Mouse (Mus musculus) neural tube, embryonic 10.5 days (tissue): ENCODE data around the gene Kcnh1.

Source experiments
- DNase-seq: peaks from one replicate; pipeline ENCODE4 v3.0.0-alpha.2; 2017; ENCODE audit warnings: low spot score; ENCODE audit errors: extremely low spot score

The Kcnh1 gene

GRCm38 (mm10) chr1:192190508-192191321 lies at the start of gene Kcnh1:
Gene Kcnh1 (plus strand): TSS chr1:192190774.
- peak; percentile 86 for DNase-seq

DNA sequence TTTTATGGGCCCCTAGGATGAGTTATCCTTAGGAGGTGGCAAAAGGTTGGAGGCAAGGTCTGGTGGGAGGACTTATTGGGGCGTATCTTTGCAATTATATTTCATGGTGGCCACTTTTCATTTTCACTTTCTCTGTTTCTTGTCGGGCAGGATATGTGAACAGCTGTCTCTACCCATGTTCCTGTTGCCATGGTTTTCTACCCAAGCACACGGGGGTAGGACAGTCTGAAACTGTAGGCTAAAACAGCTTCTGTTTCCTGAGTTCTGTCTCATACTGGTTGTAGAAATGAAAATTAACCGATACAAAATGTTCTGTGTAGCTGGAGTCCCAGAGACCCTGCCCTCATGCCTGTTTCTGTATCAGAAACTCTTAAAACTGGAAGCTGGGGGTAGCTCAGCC lies 39.4 kb upstream of the Kcnh1 start:
- DNase-seq, result no peak

DNA sequence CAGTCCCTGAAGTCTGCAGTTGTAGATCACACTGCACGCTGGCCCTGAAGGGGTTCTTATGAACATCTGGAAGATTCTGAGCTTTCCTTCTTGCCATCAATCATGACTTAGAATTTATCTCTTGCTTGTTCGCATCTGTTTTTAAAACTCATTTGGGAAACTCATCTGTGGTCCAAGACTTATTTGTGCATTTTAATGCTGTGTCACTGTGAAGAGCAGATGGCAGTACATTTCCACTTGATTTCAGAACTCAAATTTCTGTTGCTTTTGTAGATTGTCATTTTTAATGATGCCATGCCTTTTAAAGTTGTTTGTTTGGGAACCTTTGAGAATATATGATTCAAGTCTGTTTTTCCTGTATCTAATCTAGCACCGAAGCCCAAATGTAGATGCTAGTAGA lies 19.1 kb upstream of the Kcnh1 start:
- DNase-seq, result no peak

GRCm38 (mm10) chr1:192179877-192180276 lies 10.7 kb upstream of the Kcnh1 start:
- no peak for DNase-seq

DNA sequence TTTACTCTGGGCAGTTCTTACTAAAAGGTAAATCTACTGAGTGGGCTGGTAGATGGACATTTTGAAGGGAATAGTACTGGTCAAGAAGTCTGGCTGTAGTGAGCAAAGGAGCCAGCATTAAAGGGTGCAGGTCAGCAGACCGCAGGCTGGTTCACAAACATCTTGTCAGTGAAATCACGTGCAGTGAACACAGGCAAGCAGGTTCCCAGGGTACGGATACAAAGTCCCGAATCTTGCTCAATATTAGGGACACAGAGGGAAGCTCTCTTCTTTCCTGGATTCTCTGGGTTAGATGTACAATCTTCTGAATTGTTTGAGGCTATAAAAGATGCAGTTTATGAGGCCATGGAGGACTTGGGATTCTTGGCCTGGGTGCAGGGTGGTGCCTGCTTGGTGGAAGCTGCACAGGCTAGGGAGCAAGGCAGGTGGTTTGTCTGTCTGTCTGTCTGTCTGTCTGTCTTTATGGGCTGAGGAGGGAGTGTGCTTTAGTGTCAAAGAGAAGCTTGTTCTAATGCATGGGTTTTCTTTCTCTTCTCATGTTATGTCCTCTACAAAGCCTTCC lies 8.8 kb upstream of the Kcnh1 start:
- no peak for DNase-seq

DNA sequence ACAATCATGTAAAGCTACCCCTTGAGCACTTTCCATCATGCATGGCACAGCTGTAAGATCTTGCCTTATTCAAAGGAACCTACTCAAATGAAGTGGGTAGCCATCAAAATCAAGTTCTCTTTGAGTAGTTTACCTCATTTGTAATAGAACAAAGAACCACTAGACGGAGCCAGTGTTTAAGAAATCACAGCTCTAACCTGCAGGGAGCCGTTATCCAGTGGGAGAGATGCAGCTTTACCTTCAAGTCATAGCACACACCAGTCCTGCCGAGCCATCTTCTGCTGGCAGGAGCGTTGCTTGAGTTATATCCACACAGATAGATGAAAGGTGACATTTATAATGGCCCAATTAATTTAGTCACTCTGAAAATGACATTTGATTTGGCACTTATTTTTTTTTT lies 1.5 kb upstream of the Kcnh1 start:
- DNase-seq, result no peak

GRCm38 (mm10) chr1:192189771-192190170 lies 803 bp upstream of the Kcnh1 start:
- no peak for DNase-seq

DNA sequence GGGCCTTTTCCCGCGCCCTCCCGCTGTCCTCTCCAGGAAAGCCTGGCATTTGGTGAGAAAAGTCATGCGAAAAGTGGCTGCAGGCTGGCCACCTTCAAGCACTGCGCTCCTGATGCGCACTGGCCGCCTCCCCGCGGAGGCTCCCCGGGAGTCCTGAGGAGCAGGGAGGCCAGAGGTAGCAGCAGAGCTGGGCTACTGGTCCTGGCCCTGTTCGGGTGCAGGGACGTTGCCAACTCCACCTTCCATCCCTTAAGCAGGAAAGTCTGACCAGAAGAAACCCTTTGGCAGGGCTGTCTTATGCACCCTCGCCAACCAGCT lies 707 bp downstream of the Kcnh1 start:
- DNase-seq, result peak; percentile 45

- DNase-seq, result no peak
Observed at GRCm38 (mm10) chr1:192191859-192192258, 1.3 kb downstream of the Kcnh1 start.

GRCm38 (mm10) chr1:192192710-192193109 lies 2.1 kb downstream of the Kcnh1 start:
- DNase-seq, result no peak

DNA sequence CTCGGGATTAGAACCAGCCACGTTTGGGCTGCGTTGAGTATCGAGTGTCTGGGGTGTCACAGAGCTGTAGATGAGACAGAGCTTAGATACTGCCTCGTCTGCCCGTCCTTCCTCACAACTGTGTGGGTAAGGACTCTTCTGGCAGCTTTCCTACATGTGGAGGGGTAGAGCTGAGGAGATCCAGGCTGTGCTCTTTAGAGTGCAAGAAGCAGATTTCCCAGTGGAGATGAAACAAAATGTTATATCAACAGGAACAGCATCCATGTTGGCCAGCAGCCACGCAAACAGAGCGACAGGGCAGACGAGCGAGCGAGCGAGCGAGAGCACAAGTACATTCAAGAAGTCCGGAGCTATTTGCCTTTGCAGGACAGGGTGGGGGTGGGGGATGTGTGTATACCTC lies 3.1 kb downstream of the Kcnh1 start:
- no peak for DNase-seq

- DNase-seq, result no peak
Observed at GRCm38 (mm10) chr1:192197495-192197894, 6.9 kb downstream of the Kcnh1 start.

DNA sequence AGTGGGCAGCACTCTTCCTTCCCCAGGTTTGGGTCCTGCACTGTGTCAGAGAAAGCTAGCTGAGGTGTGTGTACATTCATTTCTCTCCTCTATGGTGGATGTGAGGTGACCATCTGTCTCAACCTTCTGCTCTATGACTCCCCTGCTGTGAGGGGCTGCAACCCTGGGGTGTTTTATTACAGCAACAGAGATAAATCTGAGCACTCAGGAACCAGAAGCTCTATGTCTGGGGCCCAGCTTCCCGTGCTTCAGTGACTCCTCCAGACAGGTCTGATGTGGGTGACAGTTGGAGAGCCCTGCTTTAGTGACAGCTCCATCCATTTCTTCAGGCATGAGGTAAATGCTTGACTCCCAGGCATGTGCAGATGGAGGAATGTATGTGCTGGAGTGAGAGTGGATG lies 12.4 kb downstream of the Kcnh1 start:
- no peak for DNase-seq

- DNase-seq, result no peak
Observed at GRCm38 (mm10) chr1:192207956-192208355, 17.4 kb downstream of the Kcnh1 start.

- DNase-seq, result no peak
Observed at GRCm38 (mm10) chr1:192212448-192212847, 21.9 kb downstream of the Kcnh1 start.

DNA sequence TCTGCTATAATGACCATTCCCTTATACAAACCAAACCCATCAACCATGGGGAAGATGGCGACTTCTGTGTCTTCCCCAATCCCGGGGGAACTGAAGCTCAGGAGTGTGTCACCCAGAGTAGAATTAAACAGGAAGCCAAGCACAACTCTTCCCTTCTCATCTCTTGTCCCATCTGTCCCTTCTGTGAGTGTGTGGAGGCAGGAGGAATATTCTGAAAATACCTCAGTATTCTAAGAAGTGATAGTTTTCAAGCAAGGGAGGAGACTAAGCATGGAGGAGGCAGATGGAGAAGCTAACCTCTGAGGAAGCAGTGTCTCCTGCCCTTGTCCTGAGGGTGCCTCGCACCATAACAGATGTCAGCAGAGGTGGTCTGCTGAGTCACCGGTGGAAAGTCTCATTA lies 24.1 kb downstream of the Kcnh1 start:
- DNase-seq, result no peak

DNA sequence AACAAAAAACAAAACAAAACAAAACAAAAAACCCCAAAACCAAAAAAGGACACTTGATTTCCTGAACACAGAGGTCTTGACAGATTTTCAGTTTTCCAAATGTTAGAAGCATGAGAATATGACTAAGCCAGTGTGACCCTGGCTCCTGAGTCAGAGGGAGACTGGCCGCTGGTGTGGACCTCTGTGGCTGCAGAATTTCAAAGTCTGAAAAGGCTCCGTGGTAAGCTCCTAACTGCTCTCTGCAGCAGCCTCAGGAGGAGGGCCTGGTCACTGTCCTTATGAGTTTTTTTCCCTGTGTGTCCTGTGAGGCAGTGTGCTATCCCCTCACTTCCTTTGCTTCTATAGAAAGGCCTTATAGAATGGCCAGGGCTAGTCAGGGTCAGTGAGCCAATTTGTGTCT lies 29.6 kb downstream of the Kcnh1 start:
- no peak for DNase-seq

- no peak for DNase-seq
Observed at GRCm38 (mm10) chr1:192224161-192224560, 33.6 kb downstream of the Kcnh1 start.

GRCm38 (mm10) chr1:192232696-192233095 lies 42.1 kb downstream of the Kcnh1 start:
- no peak for DNase-seq

GRCm38 (mm10) chr1:192246836-192247235 lies 56.3 kb downstream of the Kcnh1 start:
- DNase-seq, result no peak

GRCm38 (mm10) chr1:192259146-192259545 lies 68.6 kb downstream of the Kcnh1 start:
- no peak for DNase-seq

- DNase-seq, result no peak
Observed at GRCm38 (mm10) chr1:192259616-192260015, 69.0 kb downstream of the Kcnh1 start.

DNA sequence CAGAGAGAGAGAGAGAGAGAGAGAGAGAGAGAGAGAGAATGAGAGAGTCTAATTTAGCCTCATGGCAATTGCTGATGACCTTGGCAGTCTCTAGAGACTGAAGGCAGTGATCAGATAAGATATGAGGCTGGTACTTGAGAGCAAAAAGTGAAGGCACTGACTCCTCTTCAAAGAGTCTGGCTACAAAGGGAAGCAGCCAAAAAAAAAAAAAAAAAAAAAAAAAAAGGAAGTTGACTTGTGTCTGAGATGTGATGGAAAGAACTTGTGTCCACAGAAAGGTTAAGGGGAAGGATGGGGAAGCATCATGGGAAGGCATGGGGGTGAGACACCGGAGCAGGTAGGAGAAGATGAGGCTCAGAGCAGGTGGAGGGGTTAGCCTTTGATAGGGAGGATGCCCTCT lies 75.1 kb downstream of the Kcnh1 start:
- no peak for DNase-seq
